Mouse (Mus musculus) thymus, postnatal 25 days (tissue): ENCODE results near the gene Tlr11.

Source experiments
- DNase-seq: peaks from one replicate; pipeline ENCODE4 v3.0.0; 2022

Tlr11 gene

GRCm38 (mm10) chr14:50357593-50357992 is at the start of gene Tlr11:
Gene Tlr11 (plus strand): TSS chr14:50357914.
- DNase-seq: no peak

- no peak for DNase-seq
Observed at GRCm38 (mm10) chr14:50326661-50327060, 31.1 kb upstream of the Tlr11 start, which contains the start of gene Olfr734. Gene Olfr734 (minus strand): TSS chr14:50326761.

GRCm38 (mm10) chr14:50348796-50349195 is 8.9 kb upstream of the Tlr11 start, which contains the start of gene Olfr735:
Gene Olfr735 (minus strand): TSS chr14:50348872.
- DNase-seq: no peak

- DNase-seq: no peak
Observed at GRCm38 (mm10) chr14:50352438-50352837, 5.3 kb upstream of the Tlr11 start.

- DNase-seq: no peak
Observed at GRCm38 (mm10) chr14:50356725-50357124, 989 bp upstream of the Tlr11 start.

GRCm38 (mm10) chr14:50360480-50360879 is 2.8 kb downstream of the Tlr11 start:
- no peak for DNase-seq

GRCm38 (mm10) chr14:50363561-50363960 is 5.8 kb downstream of the Tlr11 start:
- DNase-seq: no peak

- DNase-seq: no peak
Observed at GRCm38 (mm10) chr14:50380863-50381262, 23.1 kb downstream of the Tlr11 start, which contains the start of gene Olfr736. Gene Olfr736 (plus strand): TSS chr14:50381163.

- DNase-seq: no peak
Observed at GRCm38 (mm10) chr14:50407268-50407667, 49.6 kb downstream of the Tlr11 start, which contains the start of gene Olfr738. Gene Olfr738 (plus strand): TSS chr14:50407568.
